Mouse (Mus musculus): Measurements from ENCODE around the gene Sacm1l. TPM values are rescaled to one million over a fixed set of nuclear protein-coding genes. Genes with fewer than 3 reads are reported as not detected.

The Sacm1l gene
- 55.2 and 59.5 TPM in 2 replicates for polyA plus RNA-seq (2015; fragmentation: Nextera tagmentation; extraction: Ambion mirVana)

- ATAC-seq (replicated peaks; ENCODE audit: low FRiP score, low read depth) (peak; percentile 99), DNase-seq (ENCODE audit: low spot score) (peak; percentile 100)
- Histone ChIP-seq H3K9me3 (replicated peaks; ENCODE audit: low read length) (no peaks in the 10 kb centered on the region), H3K27ac (peak within 1 kb of the TSS; percentile 97), H3K4me1 (replicated peaks; ENCODE audit: insufficient read depth, low read length) (0 out of 2 replicates have a peak, but pooled peaks cover 7% of the 10 kb centered on the region), H3K27me3 (ENCODE audit: insufficient read depth, low read length) (no peaks in the 10 kb centered on the region), H3K4me3 (replicated peaks; ENCODE audit: low read depth, low read length) (peak within 1 kb of the TSS; percentile 93), H3K36me3 (ENCODE audit: insufficient read depth, low read length) (no peaks in the 10 kb centered on the region), H3K9ac (ENCODE audit: low read depth, low read length) (peak within 1 kb of the TSS; percentile 97), H3K4me2 (ENCODE audit: low read length) (peak within 1 kb of the TSS; percentile 70)
- TF ChIP-seq CTCF (IDR thresholded peaks at IDR 0.05; ENCODE audit: low read depth): no peak
- under 1% methylated on average over 79 of the region's 79 CpGs for WGBS
Observed at GRCm38 (mm10) chr9:123529392-123530157, at the start of gene Sacm1l. Sacm1l (plus strand) TSS chr9:123529759.

DNA sequence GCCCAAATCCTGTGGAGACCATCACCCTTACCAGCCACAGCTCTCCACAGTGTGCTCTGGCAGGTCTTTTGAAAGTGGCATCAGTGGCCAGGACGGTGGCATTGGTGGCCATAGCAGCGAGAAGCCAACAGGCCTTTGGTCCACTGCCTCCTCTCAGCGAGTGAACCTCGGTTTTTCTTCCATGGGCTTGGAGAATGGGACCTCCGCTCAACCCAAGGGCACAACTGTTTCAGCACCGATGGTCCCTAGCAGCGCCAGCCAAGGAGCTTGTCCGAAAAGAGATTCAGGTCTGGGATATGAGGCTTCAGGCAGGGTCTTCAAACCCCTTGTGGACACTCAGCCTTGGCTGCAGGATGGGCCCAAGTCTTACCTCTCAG, 49.7 kb upstream of the Sacm1l start:
- peak overlapping the region; percentile 88 for H3K4me2 ChIP-seq (ENCODE audit: low read length)
- no peaks in the 10 kb centered on the region for H3K9me3 ChIP-seq (replicated peaks; ENCODE audit: low read length)
- no peak overlapping the region for H3K27ac ChIP-seq
- H3K36me3 ChIP-seq (ENCODE audit: insufficient read depth, low read length): peaks cover 7% of the 10 kb centered on the region; the same call in 1 of the 2 replicates
- peak overlapping the region; percentile 66 for H3K9ac ChIP-seq (ENCODE audit: low read depth, low read length)
- DNase-seq (ENCODE audit: low spot score) (no peak), ATAC-seq (replicated peaks; ENCODE audit: low FRiP score, low read depth) (no peak)
- H3K4me1 ChIP-seq (replicated peaks; ENCODE audit: insufficient read depth, low read length): peaks cover 28% of the 10 kb centered on the region
- H3K4me3 ChIP-seq (replicated peaks; ENCODE audit: low read depth, low read length): peak overlapping the region; percentile 55
- no peaks in the 10 kb centered on the region for H3K27me3 ChIP-seq (ENCODE audit: insufficient read depth, low read length)
- TF ChIP-seq CTCF (IDR thresholded peaks at IDR 0.05; ENCODE audit: low read depth): no peak
- 83% methylated on average over 8 of the region's 8 CpGs for WGBS

- no peak for ATAC-seq (replicated peaks; ENCODE audit: low FRiP score, low read depth)
Observed at GRCm38 (mm10) chr9:123480253-123480921, 49.2 kb upstream of the Sacm1l start.

GRCm38 (mm10) chr9:123481136-123481535, 48.4 kb upstream of the Sacm1l start:
- Histone ChIP-seq H3K4me1 (replicated peaks; ENCODE audit: insufficient read depth, low read length) (peaks cover 28% of the 10 kb centered on the region), H3K9me3 (replicated peaks; ENCODE audit: low read length) (no peaks in the 10 kb centered on the region), H3K9ac (ENCODE audit: low read depth, low read length) (0 out of 2 replicates have a peak overlapping the region, but pooled peaks have one; percentile 35), H3K4me3 (replicated peaks; ENCODE audit: low read depth, low read length) (peak overlapping the region; percentile 55), H3K4me2 (ENCODE audit: low read length) (peak overlapping the region; percentile 88), H3K27ac (no peak overlapping the region), H3K27me3 (ENCODE audit: insufficient read depth, low read length) (no peaks in the 10 kb centered on the region), H3K36me3 (ENCODE audit: insufficient read depth, low read length) (peaks cover 7% of the 10 kb centered on the region; the same call in 1 of the 2 replicates)
- TF ChIP-seq CTCF (IDR thresholded peaks at IDR 0.05; ENCODE audit: low read depth): no peak
- no peak for ATAC-seq (replicated peaks; ENCODE audit: low FRiP score, low read depth)
- no peak for DNase-seq (ENCODE audit: low spot score)
- WGBS: 51% methylated on average over 7 of the region's 7 CpGs

More at GRCm38 (mm10) chr9:123480253-123480921, 49.2 kb upstream of the Sacm1l start:
- Histone ChIP-seq H3K27me3 (ENCODE audit: insufficient read depth, low read length) (no peaks in the 10 kb centered on the region), H3K4me1 (replicated peaks; ENCODE audit: insufficient read depth, low read length) (peaks cover 28% of the 10 kb centered on the region), H3K4me3 (replicated peaks; ENCODE audit: low read depth, low read length) (peak overlapping the region; percentile 55), H3K27ac (no peak overlapping the region), H3K9ac (ENCODE audit: low read depth, low read length) (peak overlapping the region; percentile 66), H3K4me2 (ENCODE audit: low read length) (peak overlapping the region; percentile 88), H3K36me3 (ENCODE audit: insufficient read depth, low read length) (peaks cover 7% of the 10 kb centered on the region; the same call in 1 of the 2 replicates), H3K9me3 (replicated peaks; ENCODE audit: low read length) (no peaks in the 10 kb centered on the region)
- TF ChIP-seq CTCF (IDR thresholded peaks at IDR 0.05; ENCODE audit: low read depth): no peak
- no peak for DNase-seq (ENCODE audit: low spot score)
- 66% methylated on average over 18 of the region's 18 CpGs for WGBS

GRCm38 (mm10) chr9:123483598-123483997, 46.0 kb upstream of the Sacm1l start:
- peaks cover 7% of the 10 kb centered on the region; the same call in 1 of the 2 replicates for H3K36me3 ChIP-seq (ENCODE audit: insufficient read depth, low read length)
- H3K4me1 ChIP-seq (replicated peaks; ENCODE audit: insufficient read depth, low read length): peaks cover 32% of the 10 kb centered on the region
- WGBS: 92% methylated on average over 1 of the region's 1 CpGs

GRCm38 (mm10) chr9:123484830-123485229, 44.7 kb upstream of the Sacm1l start:
- H3K4me1 ChIP-seq (replicated peaks; ENCODE audit: insufficient read depth, low read length): peaks cover 33% of the 10 kb centered on the region
- H3K36me3 ChIP-seq (ENCODE audit: insufficient read depth, low read length): peaks cover 7% of the 10 kb centered on the region; the same call in 1 of the 2 replicates
- H3K4me3 ChIP-seq (replicated peaks; ENCODE audit: low read depth, low read length): no peak overlapping the region
- no peaks in the 10 kb centered on the region for H3K9me3 ChIP-seq (replicated peaks; ENCODE audit: low read length)
- 94% methylated on average over 3 of the region's 3 CpGs for WGBS
- H3K27me3 ChIP-seq (ENCODE audit: insufficient read depth, low read length): no peaks in the 10 kb centered on the region
- H3K4me2 ChIP-seq (ENCODE audit: low read length): no peak overlapping the region
- no peak overlapping the region for H3K27ac ChIP-seq
- TF ChIP-seq CTCF (IDR thresholded peaks at IDR 0.05; ENCODE audit: low read depth): no peak
- ATAC-seq (replicated peaks; ENCODE audit: low FRiP score, low read depth) (no peak), DNase-seq (ENCODE audit: low spot score) (no peak)
- H3K9ac ChIP-seq (ENCODE audit: low read depth, low read length): no peak overlapping the region

More at GRCm38 (mm10) chr9:123483598-123483997, 46.0 kb upstream of the Sacm1l start:
- H3K9me3 ChIP-seq (replicated peaks; ENCODE audit: low read length): no peaks in the 10 kb centered on the region
- DNase-seq (ENCODE audit: low spot score): no peak
- no peak overlapping the region for H3K27ac ChIP-seq
- no peak overlapping the region for H3K4me3 ChIP-seq (replicated peaks; ENCODE audit: low read depth, low read length)
- no peak overlapping the region for H3K9ac ChIP-seq (ENCODE audit: low read depth, low read length)
- ATAC-seq (replicated peaks; ENCODE audit: low FRiP score, low read depth): no peak
- no peak for TF ChIP-seq CTCF (IDR thresholded peaks at IDR 0.05; ENCODE audit: low read depth)
- no peak overlapping the region for H3K4me2 ChIP-seq (ENCODE audit: low read length)
- no peaks in the 10 kb centered on the region for H3K27me3 ChIP-seq (ENCODE audit: insufficient read depth, low read length)

Measured in kidney, postnatal 0 days (tissue).